Mouse (Mus musculus) liver, postnatal 0 days (tissue): ENCODE data around the gene Fbn1. TPM values are rescaled to one million over a fixed set of nuclear protein-coding genes. Genes with fewer than 3 reads are reported as not detected.

Experiments used
- ATAC-seq: fragments of 200-750 bp; cut with Nextera tagmentation; 2 replicates; pipeline ENCODE4 v1.8.0; 2017; ENCODE audit warnings: mild to moderate bottlenecking, moderate library complexity
- DNase-seq: peaks from one replicate; pipeline ENCODE4 v3.0.0-alpha.2; 2016
- H3K27ac ChIP-seq: fragments of 300-500 bp; sonication (generic); 2 replicates; pipeline ENCODE4 v1.5.1; 2014; ENCODE audit warnings: antibody characterized with exemption, moderate library complexity, mild to moderate bottlenecking, low read depth
- H3K27me3 ChIP-seq: fragments of 300-500 bp; sonication (generic); 2 replicates; pipeline ENCODE4 v1.6.1; 2014; ENCODE audit warnings: low read length, control low read depth, mixed read lengths; ENCODE audit not compliant: insufficient read depth
- H3K36me3 ChIP-seq: fragments of 300-500 bp; sonication (generic); replicated peaks from 2 replicates; pipeline ENCODE4 v1.6.1; 2014; ENCODE audit warnings: mild to moderate bottlenecking, control low read depth, low read length, moderate library complexity, mixed read lengths; ENCODE audit not compliant: insufficient read depth
- H3K4me1 ChIP-seq: fragments of 300-500 bp; sonication (generic); 2 replicates; pipeline ENCODE4 v1.6.1; 2014; ENCODE audit warnings: antibody characterized with exemption, mild to moderate bottlenecking, control low read depth; ENCODE audit not compliant: insufficient read depth
- H3K4me2 ChIP-seq: fragments of 300-500 bp; sonication (generic); 2 replicates; pipeline ENCODE4 v1.6.1; 2014; ENCODE audit warnings: low read depth, mild to moderate bottlenecking, low read length, moderate library complexity, mixed read lengths
- H3K4me3 ChIP-seq: fragments of 300-500 bp; sonication (generic); 2 replicates; pipeline ENCODE4 v1.5.1; 2014; ENCODE audit warnings: low read depth, low read length
- H3K9ac ChIP-seq: fragments of 300-500 bp; sonication (generic); replicated peaks from 2 replicates; pipeline ENCODE4 v1.6.1; 2014; ENCODE audit warnings: mild to moderate bottlenecking, moderate library complexity
- H3K9me3 ChIP-seq: fragments of 300-500 bp; sonication (generic); 2 replicates; pipeline ENCODE4 v1.6.1; 2016; ENCODE audit warnings: mild to moderate bottlenecking, control low read depth, low read length, mixed read lengths
- CTCF ChIP-seq: sonication (generic); IDR thresholded peaks from 2 replicates; pipeline ENCODE4 v1.5.1; 2016; ENCODE audit warnings: antibody characterized with exemption, low read depth
- EP300 ChIP-seq: IDR thresholded peaks from 2 replicates; pipeline ENCODE4 v1.6.1; 2016; ENCODE audit warnings: antibody characterized with exemption, low read depth, mild to moderate bottlenecking
- WGBS: fragments of 180-500 bp; shearing (Covaris S2); extraction: QIAGEN DNeasy Blood & Tissue Kit; methylation state at CpG from one replicate; pipeline ENCODE4 v1.1.7; 2014; ENCODE audit not compliant: insufficient replicate concordance; 5-methylcytosine and 5-hydroxymethylcytosine counted together
- polyA plus RNA-seq: library from polyadenylated mRNA; unstranded; fragments of >200 nt; fragmentation: Nextera tagmentation; extraction: Ambion mirVana; gene quantifications from 2 replicates; pipeline ENCODE4 v1.2.1, GENCODE M21; 2015

The Fbn1 gene
- polyA plus RNA-seq, 1 experiment from 2014 or later = 1.3 TPM

- H3K36me3 ChIP-seq = no peaks in the 10 kb centered on the region
- 83% methylated on average over 7 of the region's 7 CpGs for WGBS
- H3K27me3 ChIP-seq = no peaks in the 10 kb centered on the region
- no peak overlapping the region for H3K27ac ChIP-seq
- no peak for TF ChIP-seq EP300
- TF ChIP-seq CTCF = no peak
- DNase-seq (no peak), ATAC-seq (no peak)
- no peak overlapping the region for H3K4me3 ChIP-seq
- no peak overlapping the region for H3K4me2 ChIP-seq
- no peaks in the 10 kb centered on the region for H3K4me1 ChIP-seq
- no peaks in the 10 kb centered on the region for H3K9me3 ChIP-seq
- H3K9ac ChIP-seq = no peak overlapping the region
These were observed 71.6 kb downstream of the Fbn1 start for GRCm38 (mm10) chr2:125436240-125436639.

- no peak overlapping the region for H3K9ac ChIP-seq
- H3K4me2 ChIP-seq = no peak overlapping the region
- H3K9me3 ChIP-seq = no peaks in the 10 kb centered on the region
- H3K27me3 ChIP-seq = no peaks in the 10 kb centered on the region
- no peaks in the 10 kb centered on the region for H3K36me3 ChIP-seq
- ATAC-seq (no peak), DNase-seq (no peak)
- 80% methylated on average over 6 of the region's 6 CpGs for WGBS
- H3K27ac ChIP-seq = no peak overlapping the region
- TF ChIP-seq EP300 = no peak
- no peaks in the 10 kb centered on the region for H3K4me1 ChIP-seq
- no peak overlapping the region for H3K4me3 ChIP-seq
These were observed 74.3 kb downstream of the Fbn1 start for GRCm38 (mm10) chr2:125433524-125433923.

DNA sequence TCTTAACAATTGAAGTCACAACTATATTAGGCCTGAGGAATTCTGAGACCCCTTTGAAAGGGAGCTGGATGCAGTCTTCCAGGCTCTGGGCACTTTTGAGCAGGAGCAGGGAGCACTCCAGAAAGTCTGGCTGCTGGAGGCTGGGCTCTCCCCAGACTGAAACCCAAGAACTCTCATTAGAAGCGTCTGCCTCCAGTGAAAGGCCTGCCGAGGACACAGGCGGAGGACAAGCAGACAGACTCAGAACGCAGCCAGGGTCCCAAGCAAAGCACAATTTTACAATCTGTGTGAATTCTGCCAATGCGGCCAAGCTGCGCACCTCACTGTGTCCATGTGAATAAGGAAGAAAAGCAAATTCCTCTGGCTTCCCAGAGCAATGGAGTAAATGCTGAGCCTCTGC, 76.3 kb downstream of the Fbn1 start:
- ATAC-seq (no peak), DNase-seq (no peak)
- WGBS = 76% methylated on average over 6 of the region's 6 CpGs
- Histone ChIP-seq H3K27me3 (no peaks in the 10 kb centered on the region), H3K4me3 (no peak overlapping the region), H3K36me3 (no peaks in the 10 kb centered on the region), H3K9me3 (no peaks in the 10 kb centered on the region), H3K9ac (no peak overlapping the region), H3K4me1 (no peaks in the 10 kb centered on the region), H3K27ac (no peak overlapping the region), H3K4me2 (no peak overlapping the region)
- TF ChIP-seq EP300 (no peak), CTCF (no peak)

- no peaks in the 10 kb centered on the region for H3K4me1 ChIP-seq
- TF ChIP-seq EP300 (no peak), CTCF (no peak)
- ATAC-seq (no peak), DNase-seq (no peak)
- no peak overlapping the region for H3K9ac ChIP-seq
- no peak overlapping the region for H3K4me3 ChIP-seq
- no peaks in the 10 kb centered on the region for H3K36me3 ChIP-seq
- no peak overlapping the region for H3K27ac ChIP-seq
- H3K27me3 ChIP-seq = no peaks in the 10 kb centered on the region
- H3K4me2 ChIP-seq = no peak overlapping the region
- WGBS = 76% methylated on average over 10 of the region's 10 CpGs
- H3K9me3 ChIP-seq = no peaks in the 10 kb centered on the region
These were observed 78.9 kb downstream of the Fbn1 start for GRCm38 (mm10) chr2:125428811-125429438.

- no peaks in the 10 kb centered on the region for H3K36me3 ChIP-seq
- no peaks in the 10 kb centered on the region for H3K27me3 ChIP-seq
- no peak for DNase-seq
- WGBS = 66% methylated on average over 9 of the region's 9 CpGs
- no peak overlapping the region for H3K4me2 ChIP-seq
- H3K9ac ChIP-seq = no peak overlapping the region
- no peak overlapping the region for H3K27ac ChIP-seq
- no peak overlapping the region for H3K4me3 ChIP-seq
- TF ChIP-seq EP300 = no peak
- TF ChIP-seq CTCF = no peak
- H3K4me1 ChIP-seq = no peaks in the 10 kb centered on the region
- ATAC-seq = no peak
- no peaks in the 10 kb centered on the region for H3K9me3 ChIP-seq
These were observed 87.2 kb downstream of the Fbn1 start for GRCm38 (mm10) chr2:125420604-125421003.

- H3K4me1 ChIP-seq = no peaks in the 10 kb centered on the region
- ATAC-seq = no peak
- no peak overlapping the region for H3K9ac ChIP-seq
- H3K36me3 ChIP-seq = no peaks in the 10 kb centered on the region
- no peaks in the 10 kb centered on the region for H3K9me3 ChIP-seq
- no peak overlapping the region for H3K4me2 ChIP-seq
- WGBS = 68% methylated on average over 4 of the region's 4 CpGs
- TF ChIP-seq EP300 = no peak
- no peak for TF ChIP-seq CTCF
- H3K27ac ChIP-seq = no peak overlapping the region
- no peak for DNase-seq
- H3K4me3 ChIP-seq = no peak overlapping the region
- H3K27me3 ChIP-seq = no peaks in the 10 kb centered on the region
These were observed 88.1 kb downstream of the Fbn1 start for GRCm38 (mm10) chr2:125419681-125420080.

- WGBS = 53% methylated on average over 4 of the region's 4 CpGs
These were observed 89.2 kb downstream of the Fbn1 start for GRCm38 (mm10) chr2:125418546-125418945.

More at GRCm38 (mm10) chr2:125418546-125418945, 89.2 kb downstream of the Fbn1 start:
- no peak for DNase-seq
- Histone ChIP-seq H3K36me3 (no peaks in the 10 kb centered on the region), H3K4me2 (no peak overlapping the region), H3K9ac (no peak overlapping the region), H3K4me3 (no peak overlapping the region), H3K27me3 (no peaks in the 10 kb centered on the region), H3K27ac (no peak overlapping the region), H3K4me1 (no peaks in the 10 kb centered on the region), H3K9me3 (no peaks in the 10 kb centered on the region)
- ATAC-seq = no peak
- TF ChIP-seq CTCF (no peak), EP300 (no peak)
